Mouse (Mus musculus) c-Kit-positive CD71-negative TER-119-negative erythroid progenitor cells, embryonic 14.5 days (primary cell): ENCODE measurements around the gene Nlgn1.

ENCODE experiments used
- DNase-seq: peaks from one replicate; pipeline ENCODE4 v3.0.0-alpha.2; 2013; ENCODE audit warnings: low read depth

The Nlgn1 gene

GRCm38 (mm10) chr3:25807559-25807958, 524.7 kb downstream of the Nlgn1 start:
- DNase-seq: no peak

GRCm38 (mm10) chr3:25781651-25782050, 550.6 kb downstream of the Nlgn1 start:
- no peak for DNase-seq

- no peak for DNase-seq
These were observed 556.8 kb downstream of the Nlgn1 start for GRCm38 (mm10) chr3:25775437-25775836.

GRCm38 (mm10) chr3:25773908-25774307, 558.4 kb downstream of the Nlgn1 start:
- no peak for DNase-seq

- no peak for DNase-seq
These were observed 558.8 kb downstream of the Nlgn1 start for GRCm38 (mm10) chr3:25773467-25773866.

GRCm38 (mm10) chr3:25763689-25764088, 568.6 kb downstream of the Nlgn1 start:
- DNase-seq: no peak

- DNase-seq: no peak
These were observed 574.4 kb downstream of the Nlgn1 start for GRCm38 (mm10) chr3:25757813-25758212.

GRCm38 (mm10) chr3:25724111-25724510, 608.1 kb downstream of the Nlgn1 start:
- no peak for DNase-seq

- no peak for DNase-seq
These were observed 610.8 kb downstream of the Nlgn1 start for GRCm38 (mm10) chr3:25721464-25721863.

- no peak for DNase-seq
These were observed 624.9 kb downstream of the Nlgn1 start for GRCm38 (mm10) chr3:25707380-25707779.

GRCm38 (mm10) chr3:25697231-25697630, 635.0 kb downstream of the Nlgn1 start:
- no peak for DNase-seq

GRCm38 (mm10) chr3:25688789-25689464, 643.3 kb downstream of the Nlgn1 start:
- DNase-seq: no peak

- DNase-seq: no peak
These were observed 648.6 kb downstream of the Nlgn1 start for GRCm38 (mm10) chr3:25683696-25684095.

GRCm38 (mm10) chr3:25679373-25679772, 652.9 kb downstream of the Nlgn1 start:
- DNase-seq: no peak

GRCm38 (mm10) chr3:25675888-25676287, 656.4 kb downstream of the Nlgn1 start:
- no peak for DNase-seq

- DNase-seq: peak; percentile 6
These were observed 657.2 kb downstream of the Nlgn1 start for GRCm38 (mm10) chr3:25675069-25675468.

- DNase-seq: no peak
These were observed 658.9 kb downstream of the Nlgn1 start for GRCm38 (mm10) chr3:25673408-25673807.

- no peak for DNase-seq
These were observed 659.5 kb downstream of the Nlgn1 start for GRCm38 (mm10) chr3:25672779-25673178.

- no peak for DNase-seq
These were observed 668.8 kb downstream of the Nlgn1 start for GRCm38 (mm10) chr3:25663464-25663863.

GRCm38 (mm10) chr3:25660285-25660684, 672.0 kb downstream of the Nlgn1 start:
- no peak for DNase-seq

GRCm38 (mm10) chr3:25658006-25658405, 674.3 kb downstream of the Nlgn1 start:
- DNase-seq: no peak

GRCm38 (mm10) chr3:25657074-25657473, 675.2 kb downstream of the Nlgn1 start:
- DNase-seq: no peak

- DNase-seq: no peak
These were observed 679.2 kb downstream of the Nlgn1 start for GRCm38 (mm10) chr3:25653010-25653409.
